Mouse (Mus musculus): ENCODE data around the gene Gfpt2.
A peak's percentile ranks its signal among the peaks of the same experiment; 100 is the strongest.

The Gfpt2 gene

DNA sequence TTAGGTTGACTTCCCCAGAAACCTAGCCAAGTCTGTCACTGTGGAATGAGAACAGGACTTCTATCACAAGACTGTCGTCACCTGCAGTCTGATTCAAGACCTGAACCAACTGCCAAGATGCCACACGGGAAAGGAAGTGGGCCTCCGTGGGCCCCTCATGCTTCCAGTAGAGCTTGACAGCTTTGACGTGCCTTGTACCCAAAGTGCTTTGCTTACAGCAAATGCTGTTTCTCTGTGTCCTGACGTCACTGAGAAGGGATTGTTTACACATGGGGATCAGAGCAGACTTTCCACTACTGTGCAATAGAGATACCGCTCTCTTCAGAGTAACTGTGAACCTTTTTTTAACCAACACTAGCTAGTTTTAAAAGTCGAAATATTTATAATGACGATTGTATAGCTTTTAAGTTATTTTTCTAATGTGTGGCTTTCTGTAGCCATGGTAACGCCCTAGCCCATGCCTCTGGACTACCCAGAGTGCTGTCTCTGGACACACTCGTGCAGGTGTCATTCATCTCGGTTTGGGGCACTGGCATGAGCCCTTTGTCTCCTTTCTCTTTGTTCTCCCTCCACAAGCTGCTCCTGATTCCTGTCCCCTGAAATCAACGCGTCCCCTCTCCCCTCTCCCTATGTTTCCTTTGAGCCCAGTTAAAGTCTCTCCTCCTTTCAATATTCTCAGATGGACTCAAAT is 43.9 kb downstream of the Gfpt2 start:
- no peak for DNase-seq (ENCODE audit: low spot score in 2 of 2)

DNA sequence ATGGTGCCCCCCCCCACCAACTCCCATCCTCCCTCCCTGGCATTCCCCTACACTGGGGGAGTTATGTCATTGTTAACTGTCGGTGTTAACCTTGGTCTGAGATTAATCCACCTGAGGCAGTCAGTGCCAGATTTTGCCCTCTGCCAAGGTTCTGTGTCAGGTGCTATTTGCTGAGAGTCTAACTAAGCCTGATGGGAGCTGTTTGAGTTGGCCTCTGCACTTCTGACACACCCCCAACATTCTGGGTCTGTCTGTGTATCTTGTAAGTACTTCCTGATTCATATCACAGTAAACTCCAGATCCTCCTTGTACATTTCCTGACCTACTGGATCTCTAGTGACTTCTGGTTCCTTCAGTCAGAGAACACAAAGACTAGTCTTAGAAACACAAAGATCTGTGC is 46.7 kb downstream of the Gfpt2 start:
- DNase-seq (ENCODE audit: low spot score in 2 of 2) = peak in 1 of 2 experiments; percentile 20

DNA sequence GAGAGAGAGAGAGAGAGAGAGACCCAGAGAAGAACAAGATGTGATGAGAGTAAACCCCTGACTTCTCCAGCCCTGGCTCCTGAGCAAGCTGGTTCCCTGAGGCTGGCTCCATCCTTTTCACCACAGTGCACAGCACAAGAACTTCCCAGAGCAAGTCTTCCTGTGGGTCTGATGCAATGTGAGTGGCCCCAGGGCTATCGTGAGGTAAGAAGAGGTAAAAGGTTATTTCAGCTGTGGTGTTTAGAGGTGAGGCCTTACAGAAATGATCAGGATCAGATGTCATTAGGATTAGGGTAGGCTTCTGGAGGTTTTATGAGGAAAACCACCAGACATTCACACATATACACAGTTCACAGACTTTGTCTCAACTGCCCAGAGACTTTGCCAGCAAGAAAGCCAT is 47.9 kb downstream of the Gfpt2 start:
- no peak for DNase-seq (ENCODE audit: low spot score in 2 of 2)

DNA sequence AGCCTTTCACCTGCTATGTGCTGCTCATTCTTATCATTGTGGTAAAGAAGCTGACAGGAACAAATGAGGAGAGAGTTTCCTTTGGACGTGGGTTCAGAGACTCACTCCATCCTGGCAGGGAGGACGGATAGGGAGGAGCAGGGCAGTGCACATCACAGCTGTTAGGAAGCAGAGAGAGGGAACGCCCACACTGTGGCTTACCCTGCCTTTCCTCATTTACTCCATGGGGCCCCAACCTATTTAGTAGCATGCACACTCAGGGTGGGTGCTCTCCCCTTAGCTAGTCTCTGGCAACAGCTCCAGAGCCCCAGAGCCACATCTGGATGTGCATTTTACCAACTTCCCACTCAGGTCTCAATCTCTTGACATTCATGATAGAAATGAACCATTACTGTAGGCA is 48.7 kb downstream of the Gfpt2 start:
- no peak for DNase-seq (ENCODE audit: low spot score in 2 of 2)

DNA sequence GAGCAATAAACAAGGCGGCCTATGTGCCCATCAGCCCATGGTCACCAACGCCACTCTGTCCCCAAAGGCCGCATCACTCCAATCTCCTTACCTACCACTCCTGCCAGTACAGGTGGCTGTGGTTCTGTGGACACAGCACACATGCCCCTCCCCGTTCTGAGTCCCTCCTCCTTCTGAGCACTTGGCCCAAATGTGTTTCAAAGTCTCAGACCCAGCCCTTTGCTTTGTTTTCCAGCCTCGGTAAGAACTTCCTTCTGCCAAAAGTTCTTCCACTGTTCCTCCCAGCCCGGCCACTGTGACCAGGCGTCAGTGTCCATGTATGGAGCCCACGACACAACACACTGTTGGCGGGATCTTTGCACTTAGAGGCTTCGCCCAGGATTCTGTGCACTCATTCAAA is 50.3 kb downstream of the Gfpt2 start:
- DNase-seq (ENCODE audit: low spot score in 2 of 2) = no peak

DNA sequence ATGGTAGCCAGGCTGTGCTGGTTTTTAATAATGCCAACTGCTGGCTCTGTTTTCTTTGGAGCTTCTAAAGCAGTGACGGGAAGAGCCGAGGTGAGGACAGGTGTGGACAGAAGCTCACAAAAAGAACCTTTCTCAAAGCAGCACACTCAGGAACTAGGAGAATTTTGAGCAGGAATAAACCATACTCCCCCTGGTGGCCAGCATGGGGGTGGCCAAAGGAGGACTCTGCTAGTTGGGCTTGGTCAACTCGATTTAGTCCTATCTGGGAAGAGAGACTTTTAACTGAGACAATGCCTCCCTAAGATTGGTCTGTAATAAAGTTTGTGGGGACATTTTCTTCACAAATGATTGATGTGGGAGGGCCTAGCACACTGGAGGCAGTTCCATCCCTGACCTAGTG is 51.0 kb downstream of the Gfpt2 start:
- DNase-seq (ENCODE audit: low spot score in 2 of 2) = peak; percentile 38 to 53

DNA sequence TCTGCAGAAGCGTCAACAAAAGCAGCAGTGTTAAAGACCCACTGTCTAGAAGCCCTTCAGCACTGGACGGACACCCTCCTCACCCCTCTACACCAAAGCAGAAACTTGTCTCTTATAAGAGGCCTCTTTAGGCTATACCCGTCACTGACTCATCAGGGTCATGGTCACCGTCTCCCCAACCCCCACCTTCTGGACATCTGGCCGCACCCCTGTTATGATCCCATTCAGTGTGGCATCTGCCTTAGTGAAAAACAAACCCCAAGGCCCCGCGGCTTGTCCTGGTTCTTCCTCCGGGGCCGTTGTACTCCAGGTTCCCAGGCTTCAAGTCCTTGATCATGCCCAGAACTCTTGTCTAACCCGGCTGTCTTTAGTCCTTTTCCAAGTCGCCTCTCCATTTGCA is 52.0 kb downstream of the Gfpt2 start:
- no peak for DNase-seq (ENCODE audit: low spot score in 2 of 2)

DNA sequence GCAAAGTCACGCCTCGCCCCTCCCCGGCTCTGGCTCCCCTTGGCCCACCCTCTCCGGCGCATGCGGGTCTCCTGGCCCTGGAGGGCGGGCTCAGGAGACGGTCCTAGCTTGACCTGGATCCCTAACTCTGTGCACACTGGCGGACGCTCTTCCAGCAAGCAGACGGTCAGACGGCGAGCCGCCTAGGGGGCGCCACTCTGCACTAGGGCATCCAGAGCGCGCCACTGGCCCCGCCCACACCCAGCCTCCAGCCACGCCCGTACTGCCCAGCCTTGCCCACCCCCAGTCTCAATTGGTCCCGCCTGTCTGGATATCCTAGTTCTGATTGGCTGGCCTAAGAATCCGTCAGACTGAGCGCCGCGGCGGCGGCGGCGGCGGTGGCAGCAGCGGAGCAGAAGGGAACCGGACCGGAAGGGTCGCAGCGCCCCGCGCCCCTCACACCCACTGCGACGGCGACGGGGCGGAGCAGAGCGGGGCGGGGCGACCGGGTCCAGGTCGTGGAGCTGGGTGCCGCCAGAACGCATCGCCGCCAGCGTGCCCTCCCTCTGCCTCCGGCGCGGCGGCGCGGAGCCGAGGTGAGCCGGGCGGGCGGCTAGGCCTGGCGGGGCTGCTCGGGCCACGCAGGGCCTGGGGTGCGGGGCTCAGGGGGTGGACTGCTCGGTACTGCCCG is 52.6 kb downstream of the Gfpt2 start, which contains the start of gene Mapk9:
Gene Mapk9 (plus strand): TSS at position 351 of the 670 bp plus-strand sequence.
- DNase-seq (ENCODE audit: low spot score in 2 of 2) = peak; percentile 95 to 97

DNA sequence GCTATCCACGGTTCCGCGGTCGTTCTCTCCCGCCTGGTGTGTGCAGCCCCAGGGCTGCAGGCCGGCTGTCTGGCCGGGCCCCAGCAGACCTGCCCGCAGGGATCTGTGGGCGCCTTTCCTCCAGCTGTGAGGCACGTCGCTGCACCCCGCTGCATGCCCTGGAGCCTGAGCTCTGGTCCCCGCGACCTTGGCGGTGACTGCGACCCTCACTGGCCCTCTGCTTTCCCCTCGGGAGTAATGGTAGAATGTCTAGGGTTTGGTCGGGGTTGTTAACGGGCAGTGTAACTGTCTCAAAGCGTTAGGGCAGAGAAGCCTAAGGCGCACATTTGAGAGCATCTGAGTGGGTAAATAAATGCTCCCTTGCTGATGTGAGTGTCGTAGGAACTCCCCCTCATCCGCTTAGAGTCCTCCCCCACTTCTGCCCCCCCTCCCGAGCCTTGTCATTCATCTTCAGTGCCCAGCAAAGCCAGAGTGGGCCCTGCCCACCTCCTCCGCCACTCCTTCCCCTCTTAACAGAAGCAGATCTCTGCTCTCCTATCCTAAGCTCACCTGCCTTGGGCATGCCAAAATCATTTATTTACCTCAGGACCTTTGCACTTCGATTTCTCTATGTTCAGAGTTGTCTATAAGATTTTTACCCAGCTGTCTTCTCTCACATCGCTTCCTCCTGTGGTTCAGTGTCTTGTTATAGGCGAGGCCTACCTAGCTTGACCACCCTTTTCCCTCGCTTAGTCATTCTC is 53.3 kb downstream of the Gfpt2 start:
- DNase-seq (ENCODE audit: low spot score in 2 of 2) = peak in 1 of 2 experiments; percentile 61

DNA sequence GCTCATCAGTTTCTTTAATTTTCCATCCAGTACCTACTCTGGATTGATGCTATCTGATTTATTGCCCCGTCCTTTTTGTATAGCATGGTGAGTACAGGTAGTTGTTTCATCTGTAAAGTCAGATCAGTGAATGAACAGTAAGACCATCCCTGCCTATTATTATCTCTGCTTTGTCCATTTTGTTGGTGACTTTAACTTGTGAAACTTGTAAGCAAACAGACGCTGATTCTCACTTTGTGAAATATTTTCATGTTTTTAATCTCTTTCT is 53.8 kb downstream of the Gfpt2 start:
- no peak for DNase-seq (ENCODE audit: low spot score in 2 of 2)

DNA sequence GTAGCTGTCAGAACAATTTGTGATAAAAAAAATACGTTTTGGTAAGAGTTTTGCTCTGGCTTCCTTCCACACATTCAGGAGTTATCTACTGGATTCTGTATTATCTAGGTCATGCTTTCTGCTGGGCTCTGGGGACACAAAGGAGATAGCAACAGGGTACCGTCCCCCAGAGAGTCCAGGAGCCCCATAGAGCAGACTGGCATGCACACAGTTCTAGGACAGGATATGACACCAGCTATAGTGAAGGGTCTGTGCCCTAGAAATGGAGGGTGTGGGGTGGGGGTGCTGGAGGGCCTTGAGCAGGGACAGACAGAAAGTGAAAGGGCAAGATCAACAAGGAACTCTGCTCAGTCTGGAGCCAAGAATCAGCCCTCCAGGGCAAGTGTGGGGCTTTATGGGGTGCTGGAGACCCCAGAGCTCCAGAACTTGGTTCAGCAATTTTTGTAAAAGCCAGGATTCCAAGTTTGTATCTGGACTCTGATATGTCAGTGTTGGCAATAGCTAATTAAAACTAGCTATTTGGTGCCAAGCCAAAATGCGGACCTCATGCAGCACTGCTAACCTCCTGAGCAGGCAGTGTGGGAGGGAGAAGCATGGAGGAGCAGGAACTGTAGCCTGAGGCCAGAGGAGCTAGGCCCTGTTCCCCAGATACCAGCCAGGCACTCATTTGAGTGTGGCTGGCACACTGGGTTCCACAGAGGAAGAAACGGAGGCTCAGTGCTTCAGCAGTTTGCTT is 54.3 kb downstream of the Gfpt2 start:
- no peak for DNase-seq (ENCODE audit: low spot score in 2 of 2)

DNA sequence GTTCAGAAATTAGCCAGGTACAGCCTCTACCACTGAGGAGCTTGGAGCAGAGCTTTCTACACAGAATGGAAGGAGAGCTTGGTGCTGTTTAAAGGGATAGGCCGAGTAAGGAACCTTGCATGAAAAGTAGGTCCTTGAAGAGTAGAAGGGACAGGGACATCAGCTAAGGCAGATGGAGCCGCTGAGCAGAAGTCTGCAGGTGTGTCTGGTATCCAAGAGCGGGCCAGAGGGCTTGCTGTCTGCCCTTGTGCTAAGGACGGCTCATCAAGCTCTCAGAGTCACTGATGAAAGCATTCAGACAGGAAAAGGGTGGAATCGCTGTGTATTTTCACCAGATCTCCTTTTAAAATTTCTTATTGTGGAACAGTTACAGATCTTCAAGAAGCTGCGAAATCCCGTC is 56.4 kb downstream of the Gfpt2 start:
- no peak for DNase-seq (ENCODE audit: low spot score in 2 of 2)

DNA sequence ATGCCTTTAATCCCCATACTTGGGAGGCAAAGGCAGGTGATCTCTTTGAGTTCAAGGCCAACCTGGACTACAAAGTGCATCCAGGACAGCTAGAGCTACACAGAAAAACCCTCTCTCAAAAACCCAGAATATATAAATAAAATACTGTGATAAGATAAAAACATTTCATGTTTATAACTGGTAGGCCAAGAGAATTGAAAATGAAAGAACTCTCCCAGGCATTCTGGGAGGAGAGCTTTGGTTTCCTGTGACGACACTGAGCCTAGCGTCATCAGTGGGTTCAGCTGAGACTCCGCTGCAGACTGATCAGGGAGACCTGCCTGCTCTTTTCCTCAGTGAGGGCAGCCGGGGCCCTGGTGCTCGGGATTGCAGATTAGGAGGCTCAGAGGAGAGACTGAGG is 61.2 kb downstream of the Gfpt2 start:
- no peak for DNase-seq (ENCODE audit: low spot score in 2 of 2)

DNA sequence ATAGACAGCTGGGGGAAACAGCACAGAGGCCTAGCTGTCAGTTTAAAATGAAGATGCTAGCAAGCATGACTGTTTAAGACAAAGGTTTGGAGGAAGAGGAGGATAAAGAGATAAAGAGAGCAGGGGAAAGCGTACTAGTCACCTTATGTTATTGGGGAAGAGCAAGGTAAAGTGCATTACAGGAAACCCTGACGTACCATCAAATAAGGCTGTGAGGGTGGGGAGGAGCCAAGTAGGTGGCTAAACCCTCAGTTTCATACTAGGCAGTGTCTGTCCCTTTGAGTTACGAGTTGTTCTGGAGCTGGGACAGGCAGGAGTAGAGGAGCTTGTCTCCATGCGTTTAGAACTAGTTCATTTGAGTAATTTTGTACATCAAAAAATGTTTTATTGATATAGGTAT is 67.2 kb downstream of the Gfpt2 start:
- no peak for DNase-seq (ENCODE audit: low spot score in 2 of 2)

DNA sequence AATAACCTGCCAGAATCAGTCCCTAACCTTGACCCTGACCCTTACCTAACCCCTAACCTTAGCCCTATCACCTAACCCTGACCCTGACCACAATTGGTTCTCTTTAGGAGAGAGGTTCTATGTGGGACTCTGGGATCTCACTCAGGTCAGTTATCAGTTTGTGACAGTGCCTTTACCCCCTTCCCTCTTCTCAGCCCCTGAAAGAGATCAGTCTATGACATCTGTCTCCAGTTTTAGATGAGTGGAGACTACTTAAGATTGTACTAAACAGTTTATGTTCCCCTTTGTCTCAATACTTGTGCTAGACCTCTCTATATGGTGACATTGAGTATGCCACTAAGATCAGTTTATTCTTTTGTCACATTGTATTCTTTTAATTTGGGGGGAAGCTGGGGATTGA is 69.9 kb downstream of the Gfpt2 start:
- DNase-seq (ENCODE audit: low spot score in 2 of 2) = no peak

DNA sequence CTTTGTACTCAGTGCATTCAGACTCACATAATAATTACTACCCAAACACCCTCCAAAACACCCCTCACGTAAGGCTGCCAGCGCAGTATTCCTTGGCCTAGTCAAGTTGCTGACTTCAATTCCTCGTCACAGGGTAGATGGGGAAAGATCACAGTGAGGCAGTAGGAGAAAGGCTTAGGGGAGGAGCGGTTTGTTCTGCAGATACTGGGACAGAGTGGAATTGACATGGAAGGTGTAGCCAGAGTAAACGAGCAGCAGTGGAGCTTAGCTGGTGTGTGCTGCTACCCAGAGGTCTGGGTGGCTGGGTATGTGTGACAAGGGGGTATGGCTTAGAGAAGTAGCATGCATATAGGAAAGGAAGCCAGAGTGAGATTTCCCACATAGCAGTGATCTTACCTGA is 73.3 kb downstream of the Gfpt2 start:
- DNase-seq (ENCODE audit: low spot score in 2 of 2) = no peak

DNA sequence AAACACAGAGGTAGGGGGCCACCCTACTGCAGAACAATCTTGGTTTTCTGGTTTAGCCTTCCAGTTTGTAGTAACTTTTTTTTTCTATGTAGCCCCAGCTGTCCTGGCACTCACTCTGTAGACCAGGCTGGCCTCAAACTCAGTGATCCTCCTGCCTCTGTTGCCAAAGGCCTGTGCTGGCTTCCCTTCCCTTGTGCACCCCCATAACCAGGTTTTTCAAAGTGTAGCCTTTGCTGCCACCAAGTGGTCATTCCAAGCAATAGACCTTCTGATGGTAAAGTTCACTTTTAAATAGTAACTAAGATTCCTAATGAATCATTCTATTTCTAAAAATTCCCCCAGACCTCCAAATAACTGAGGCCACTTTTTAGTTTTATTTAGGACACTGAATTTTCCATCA is 75.8 kb downstream of the Gfpt2 start:
- DNase-seq (ENCODE audit: low spot score in 2 of 2) = peak in 1 of 2 experiments; percentile 19

DNA sequence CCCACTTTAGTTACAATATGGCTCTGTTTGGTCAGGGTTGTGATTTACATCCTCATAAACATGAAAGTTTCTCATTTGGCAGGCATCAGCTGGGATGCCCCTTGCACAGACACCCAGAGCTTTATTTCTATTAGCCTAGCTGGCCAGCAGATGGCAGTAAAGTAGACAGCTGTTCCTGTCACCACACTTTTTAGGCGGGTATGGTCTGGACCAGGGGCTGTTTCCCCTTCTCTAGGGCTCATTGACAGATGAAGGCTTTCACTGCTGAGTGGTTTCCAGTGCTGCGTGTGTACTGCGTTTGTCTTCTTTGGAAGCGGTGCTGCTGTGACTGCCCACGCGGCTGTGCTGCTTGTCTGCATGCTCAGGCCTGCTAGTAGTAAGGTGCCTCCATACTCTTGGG is 77.9 kb downstream of the Gfpt2 start:
- peak in 1 of 2 experiments; percentile 27 for DNase-seq (ENCODE audit: low spot score in 2 of 2)

DNA sequence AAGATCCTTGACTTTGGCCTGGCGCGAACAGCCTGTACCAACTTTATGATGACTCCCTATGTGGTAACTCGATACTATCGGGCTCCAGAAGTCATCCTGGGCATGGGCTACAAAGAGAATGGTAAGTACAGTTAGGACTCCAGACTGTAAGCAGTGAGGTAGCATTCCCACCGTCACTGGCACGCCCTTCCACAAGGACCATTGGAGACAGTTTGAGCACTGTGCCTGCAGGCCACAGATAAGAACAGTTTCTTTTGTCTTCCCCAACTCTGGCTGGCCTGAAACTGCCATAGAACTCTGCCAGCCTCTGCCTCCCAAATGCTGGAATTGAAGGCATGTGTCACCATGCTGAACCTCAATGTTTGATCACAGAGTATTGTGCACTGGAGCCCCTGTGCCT is 78.8 kb downstream of the Gfpt2 start:
- DNase-seq (ENCODE audit: low spot score in 2 of 2) = no peak

DNA sequence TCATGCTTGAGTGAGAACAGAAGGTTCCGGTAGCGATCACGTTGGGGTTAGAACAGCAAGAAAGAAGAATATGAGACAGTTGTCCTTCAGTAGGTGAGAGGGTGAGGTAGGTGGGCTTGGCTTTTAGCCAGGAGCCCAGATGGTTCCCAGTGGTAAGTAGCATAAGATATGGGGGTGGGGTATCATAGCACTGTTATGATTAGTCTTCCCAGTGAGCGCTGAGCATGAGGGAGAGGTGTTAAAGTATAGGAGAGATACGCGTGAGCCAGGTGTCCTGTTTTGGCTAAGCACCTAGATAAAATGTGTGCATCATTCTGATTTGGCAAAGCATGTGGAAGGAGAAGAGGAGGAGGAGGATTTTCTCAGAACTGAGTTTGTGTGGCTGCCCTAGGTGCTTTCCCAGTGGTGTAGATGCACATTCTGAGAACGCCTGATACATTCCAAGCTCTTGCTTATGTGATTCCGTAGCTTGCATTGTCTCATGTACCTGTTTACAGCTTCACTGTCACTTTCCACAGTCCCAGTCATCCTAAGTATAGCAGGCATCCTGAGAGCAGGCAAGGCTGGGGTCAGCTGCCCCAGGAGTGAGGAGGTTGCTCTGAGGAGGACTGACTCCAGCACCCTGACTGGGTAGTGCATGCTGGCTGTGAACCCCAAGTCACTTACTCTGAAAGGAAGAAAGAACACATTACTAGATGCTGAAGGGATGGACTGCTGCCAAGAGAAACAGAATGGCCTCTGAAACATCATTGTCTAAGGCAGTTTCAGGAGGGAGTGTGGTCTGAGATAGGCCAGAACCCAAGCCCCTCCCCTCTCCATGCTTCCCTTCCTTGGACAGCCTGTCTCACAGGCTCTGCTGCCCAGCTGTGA is 83.2 kb downstream of the Gfpt2 start:
- no peak for DNase-seq (ENCODE audit: low spot score in 2 of 2)

DNA sequence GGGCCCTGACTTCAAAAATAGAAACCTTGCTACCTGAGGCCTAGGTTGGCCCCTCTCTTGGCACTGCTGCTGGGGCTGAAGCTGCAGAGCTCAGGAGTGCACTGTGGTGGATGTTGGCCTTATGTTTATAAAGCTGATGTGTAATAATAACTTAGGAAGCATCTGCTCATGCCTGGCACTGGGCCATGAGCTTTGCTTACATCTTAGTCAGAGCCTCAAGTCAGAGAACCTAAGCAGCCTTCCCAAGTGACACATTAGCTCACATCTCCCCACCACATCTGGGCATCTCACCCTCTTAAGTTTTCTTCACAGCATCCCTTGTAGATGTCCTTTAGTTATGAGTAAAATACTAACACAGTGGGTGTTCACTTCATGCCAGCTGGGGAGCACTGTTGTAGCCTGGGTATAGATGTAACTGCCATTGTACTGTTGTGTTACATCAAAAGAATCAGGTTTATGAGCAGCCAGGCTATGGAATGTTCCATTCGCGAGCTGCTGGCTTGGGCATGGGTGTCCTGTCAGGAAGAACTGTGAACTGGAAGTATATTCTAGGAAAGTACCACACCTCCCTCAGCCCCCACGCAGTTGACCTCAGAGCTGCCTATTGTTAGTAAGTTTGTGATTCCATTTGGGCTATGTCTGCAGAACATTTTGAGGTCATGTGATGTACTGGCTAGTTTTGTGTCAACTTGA is 86.1 kb downstream of the Gfpt2 start:
- DNase-seq (ENCODE audit: low spot score in 2 of 2) = no peak

All from urinary bladder, adult 18-20 months (tissue).